Mouse (Mus musculus) cerebellum, adult 11-12 months (tissue): Measurements from ENCODE around the gene Dhx35.
A peak's percentile ranks its signal among the peaks of the same experiment; 100 is the strongest.

Experiments
- DNase-seq: peaks from one replicate; pipeline ENCODE4 v3.0.0; 2022

The Dhx35 gene

GRCm38 (mm10) chr2:158794494-158795004 is at the start of gene Dhx35:
TSS of gene Dhx35 (plus strand) at chr2:158794807.
- DNase-seq, result peak; percentile 93

DNA sequence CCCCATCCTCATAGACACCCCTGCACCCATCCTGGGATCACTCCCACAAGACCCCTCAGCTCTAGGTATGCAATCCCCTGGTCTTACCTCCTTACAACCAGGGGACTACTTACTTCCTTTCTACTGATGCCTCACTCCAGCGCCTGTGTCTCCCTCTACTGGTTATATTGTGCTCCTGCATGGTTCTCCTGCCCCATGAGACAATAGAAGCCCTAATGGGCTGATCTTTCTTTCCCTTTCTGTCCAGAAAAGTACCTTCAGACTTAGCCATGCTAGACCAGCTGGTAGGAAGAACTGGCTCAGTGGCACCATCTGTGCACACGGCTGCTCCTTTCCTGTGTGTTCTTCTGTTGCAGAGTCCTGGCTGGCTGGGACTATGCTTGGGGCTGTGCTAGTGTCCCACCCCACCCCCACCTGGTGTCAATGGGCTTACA is 49.5 kb upstream of the Dhx35 start:
- DNase-seq, result peak; percentile 13

DNA sequence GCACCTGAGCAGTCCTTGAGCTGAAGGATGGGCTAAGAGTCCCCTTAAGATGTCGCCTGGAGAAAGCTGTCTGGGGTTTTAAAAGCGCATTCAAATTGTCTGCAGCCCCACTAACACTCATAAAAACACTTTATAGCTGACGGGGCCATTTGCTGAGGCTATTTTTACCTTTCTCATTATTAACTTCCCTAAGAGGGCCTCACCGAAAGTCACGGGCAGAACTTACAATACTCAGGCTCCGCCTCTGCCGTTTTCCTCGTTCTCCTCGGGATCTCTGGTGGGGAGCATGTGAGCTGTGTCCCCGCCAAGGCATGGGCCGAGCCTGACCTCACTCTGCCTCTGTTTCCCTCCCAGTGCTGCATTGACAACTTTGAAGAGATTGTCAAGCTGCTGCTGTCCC is 48.4 kb upstream of the Dhx35 start:
- no peak for DNase-seq

- DNase-seq, result peak; percentile 10
Observed at GRCm38 (mm10) chr2:158749366-158749765, 45.2 kb upstream of the Dhx35 start.

DNA sequence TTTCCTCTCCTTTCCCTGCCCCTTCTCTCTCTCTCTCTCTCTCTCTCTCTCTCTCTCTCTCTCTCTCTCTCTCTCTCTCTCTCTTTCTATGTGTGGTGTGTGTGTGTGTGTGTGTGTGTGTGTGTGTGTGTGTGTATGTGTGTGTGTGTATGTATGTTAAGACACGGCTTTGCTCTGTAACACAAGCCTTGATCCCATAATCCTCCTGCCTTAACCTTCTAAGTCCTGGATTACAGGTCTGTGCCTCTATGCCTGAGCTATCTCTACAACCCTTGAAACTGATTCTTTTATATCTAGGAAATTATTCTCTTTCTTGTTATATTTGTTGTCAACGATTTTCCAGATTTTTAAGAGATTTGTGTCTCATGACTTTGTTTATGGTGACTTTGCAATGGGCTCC is 34.4 kb upstream of the Dhx35 start:
- DNase-seq, result no peak

- DNase-seq, result no peak
Observed at GRCm38 (mm10) chr2:158762339-158762738, 32.3 kb upstream of the Dhx35 start.

DNA sequence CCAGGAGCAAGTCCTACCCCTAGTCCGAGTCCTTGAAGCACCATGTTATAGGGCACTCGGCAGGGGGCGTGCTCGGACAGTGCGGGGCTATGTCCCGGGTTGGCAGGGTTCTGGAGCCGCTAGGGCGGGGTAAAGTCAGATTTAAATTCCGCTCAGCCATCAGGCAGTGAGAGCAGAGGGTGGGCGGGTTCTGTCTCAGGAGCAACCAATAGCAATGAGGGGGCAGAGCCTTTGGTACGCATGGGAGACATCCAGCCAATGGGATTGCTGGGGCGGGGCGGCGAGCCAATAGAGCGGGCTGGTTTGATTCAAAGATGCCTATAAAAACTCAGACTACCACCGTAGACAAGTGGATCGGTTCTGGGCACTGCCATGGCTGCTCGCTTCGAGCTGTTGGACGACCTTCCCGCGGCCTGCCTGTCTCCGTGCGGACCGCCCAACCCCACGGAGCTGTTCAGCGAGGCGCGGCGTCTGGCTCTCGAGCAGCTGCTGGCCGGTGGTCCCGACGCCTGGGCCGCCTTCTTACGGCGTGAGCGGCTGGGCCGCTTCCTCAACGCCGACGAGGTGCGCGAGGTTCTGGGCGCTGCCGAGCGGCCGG is 26.8 kb upstream of the Dhx35 start, which contains the start of gene Fam83d:
Gene Fam83d (plus strand): TSS at position 352 of the 598 bp plus-strand sequence.
- peak; percentile 73 for DNase-seq

DNA sequence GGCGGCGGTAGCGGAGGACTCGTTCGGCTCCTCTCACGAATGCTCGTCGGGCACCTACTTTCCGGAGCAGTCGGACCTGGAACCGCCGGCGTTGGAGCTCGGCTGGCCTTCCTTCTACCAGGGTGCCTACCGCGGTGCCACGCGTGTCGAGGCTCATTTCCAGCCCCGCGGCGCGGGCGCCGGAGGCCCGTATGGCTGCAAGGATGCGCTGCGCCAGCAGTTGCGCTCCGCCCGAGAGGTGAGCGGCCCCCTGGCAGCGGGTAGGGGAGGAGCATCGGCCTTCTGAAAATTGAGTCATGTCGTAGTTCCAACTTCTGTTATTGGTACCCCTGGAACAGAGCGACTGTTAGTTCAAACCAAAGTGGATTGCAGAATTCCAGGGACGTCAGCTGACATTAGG is 26.3 kb upstream of the Dhx35 start:
- no peak for DNase-seq

DNA sequence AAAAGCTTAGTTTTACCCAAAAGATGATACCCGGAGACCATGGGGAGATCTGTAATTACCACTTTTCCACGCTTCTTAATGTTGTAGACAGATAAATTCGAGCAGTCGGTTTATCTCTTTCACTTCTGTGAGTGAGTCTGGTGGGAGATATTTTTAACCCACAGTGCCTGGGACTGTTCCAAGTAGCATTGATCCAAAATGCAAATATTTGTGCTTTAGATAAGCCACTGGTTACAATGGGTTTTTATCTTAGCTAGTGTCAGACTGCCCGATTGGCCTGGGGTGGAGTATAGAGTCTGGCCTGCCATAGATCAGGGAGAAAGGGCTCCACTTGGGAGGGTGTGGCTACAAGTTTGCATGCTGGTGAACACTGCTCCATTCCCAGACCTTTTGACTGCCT is 25.8 kb upstream of the Dhx35 start:
- DNase-seq, result no peak

DNA sequence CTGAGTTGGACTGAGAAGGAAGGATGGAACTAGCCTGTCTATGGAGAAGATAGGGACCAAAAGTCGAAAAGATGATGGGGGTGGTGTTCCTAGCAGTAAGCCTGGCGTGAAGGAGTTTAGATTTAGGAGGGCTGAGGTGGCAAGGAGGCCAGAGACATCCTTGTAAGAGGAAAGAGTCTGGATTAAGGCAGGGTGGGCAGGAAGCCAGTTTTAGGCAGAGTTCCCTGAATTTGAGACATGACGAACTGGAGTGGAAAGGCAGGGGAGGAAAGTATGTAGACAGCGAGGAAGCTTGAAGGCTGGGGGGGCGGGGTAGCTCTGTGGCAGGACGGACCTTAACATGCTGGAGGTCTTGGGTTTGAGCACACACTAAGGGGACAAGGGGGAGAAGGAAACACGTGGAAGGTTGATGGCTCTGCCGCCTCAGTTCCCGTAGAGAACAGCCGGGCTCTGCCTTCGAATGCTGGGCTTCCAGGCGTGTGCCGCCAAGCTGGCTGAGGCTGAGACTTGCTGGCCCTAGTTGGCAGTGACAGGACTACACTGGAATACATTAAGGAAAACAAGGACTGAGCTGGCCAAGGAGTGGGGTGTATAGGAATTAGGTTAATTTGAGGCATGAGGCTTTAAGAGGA is 24.4 kb upstream of the Dhx35 start:
- no peak for DNase-seq

DNA sequence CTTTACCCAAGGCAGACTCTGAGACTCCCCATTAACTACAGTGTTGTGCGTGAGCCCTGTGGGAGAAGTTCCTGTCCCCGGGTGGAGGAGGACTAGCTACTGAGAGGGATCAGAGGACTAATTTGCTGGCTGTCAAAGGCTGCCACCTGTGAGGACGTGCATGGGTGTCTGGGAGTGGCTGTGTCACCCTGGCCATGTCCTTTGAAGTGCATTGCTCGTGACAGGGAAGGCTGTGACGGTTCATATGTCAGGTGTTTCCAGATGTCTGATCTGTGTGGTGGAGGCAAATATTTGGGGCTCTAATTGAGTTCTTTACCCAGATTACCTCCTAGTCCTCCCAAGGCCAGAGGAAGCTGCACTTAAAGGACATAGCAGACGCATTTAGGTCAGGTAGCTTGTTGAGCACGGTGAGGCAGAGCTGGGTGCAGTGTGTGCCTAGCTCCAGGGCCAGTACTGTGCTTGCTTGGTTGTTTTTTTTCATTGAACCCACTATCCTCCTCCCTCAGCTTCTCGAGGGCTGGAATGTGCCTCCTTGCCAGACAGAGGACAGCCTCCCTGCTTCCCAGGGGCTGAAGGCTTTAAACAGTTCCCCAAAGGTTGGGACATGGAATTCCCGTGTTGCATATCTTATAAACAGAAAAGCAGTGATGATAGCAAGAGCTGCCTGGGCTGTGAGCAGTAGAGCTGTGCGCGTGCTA is 23.4 kb upstream of the Dhx35 start:
- no peak for DNase-seq

DNA sequence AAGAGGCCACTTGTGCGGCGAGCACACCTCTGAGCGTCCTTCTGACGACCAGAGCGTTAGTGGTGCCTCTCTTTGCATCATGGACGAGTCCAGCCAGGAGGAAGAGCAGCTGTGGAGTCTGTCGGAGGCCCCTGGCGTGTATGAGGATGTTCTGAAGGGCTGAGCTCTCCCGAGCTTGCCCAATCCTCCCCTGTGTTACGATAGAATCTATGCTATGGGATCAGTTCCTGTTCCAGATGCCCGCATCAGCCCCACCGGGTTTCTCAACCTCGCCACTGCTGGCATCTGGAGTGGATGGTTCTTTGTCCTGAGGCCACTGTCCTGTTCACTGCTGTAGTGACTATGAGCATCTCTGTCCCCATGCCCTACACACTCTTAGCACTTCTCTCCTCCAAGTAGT is 21.8 kb upstream of the Dhx35 start:
- DNase-seq, result no peak

- no peak for DNase-seq
Observed at GRCm38 (mm10) chr2:158774886-158775285, 19.7 kb upstream of the Dhx35 start.

- DNase-seq, result no peak
Observed at GRCm38 (mm10) chr2:158776716-158777115, 17.9 kb upstream of the Dhx35 start.

DNA sequence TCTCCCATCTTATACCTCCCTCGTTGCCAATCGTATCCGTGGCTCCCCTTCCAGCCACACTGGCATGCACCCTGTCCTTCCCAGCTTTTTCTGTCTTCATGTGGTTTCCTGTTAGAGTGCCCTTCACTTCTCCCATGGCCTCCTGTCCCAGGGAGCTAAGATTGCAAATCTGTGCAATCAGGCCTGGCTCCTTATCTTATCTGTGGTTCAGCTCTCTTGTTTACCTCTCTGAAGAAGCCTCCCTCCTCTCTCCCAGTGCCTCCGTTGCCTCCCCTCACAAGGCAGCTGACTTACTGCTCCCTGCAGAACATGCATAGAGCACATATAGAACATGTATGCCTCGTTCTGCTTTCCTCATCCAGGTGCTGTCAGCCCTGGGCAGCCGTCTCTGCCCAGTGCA is 17.1 kb upstream of the Dhx35 start:
- DNase-seq, result no peak

GRCm38 (mm10) chr2:158778349-158778748 is 16.3 kb upstream of the Dhx35 start:
- no peak for DNase-seq

DNA sequence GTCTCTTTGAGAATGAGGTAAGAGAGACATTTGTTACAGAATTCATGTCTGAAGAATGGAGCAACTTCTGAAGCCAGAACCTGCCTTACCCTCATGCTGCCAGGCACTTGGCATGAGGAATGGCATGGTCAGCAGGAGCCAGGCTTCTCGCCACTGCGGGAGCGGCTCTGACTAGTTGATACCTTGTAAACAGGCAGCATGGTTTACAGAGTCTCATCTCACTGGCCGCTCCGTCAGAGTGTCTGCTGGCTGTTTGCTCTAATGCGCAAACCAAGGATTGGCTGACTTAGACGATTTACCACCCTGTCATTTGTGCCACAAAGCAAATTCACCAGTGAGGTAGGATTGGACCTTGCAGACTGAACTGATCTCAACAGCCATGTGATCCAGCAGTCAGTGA is 13.5 kb upstream of the Dhx35 start:
- no peak for DNase-seq

DNA sequence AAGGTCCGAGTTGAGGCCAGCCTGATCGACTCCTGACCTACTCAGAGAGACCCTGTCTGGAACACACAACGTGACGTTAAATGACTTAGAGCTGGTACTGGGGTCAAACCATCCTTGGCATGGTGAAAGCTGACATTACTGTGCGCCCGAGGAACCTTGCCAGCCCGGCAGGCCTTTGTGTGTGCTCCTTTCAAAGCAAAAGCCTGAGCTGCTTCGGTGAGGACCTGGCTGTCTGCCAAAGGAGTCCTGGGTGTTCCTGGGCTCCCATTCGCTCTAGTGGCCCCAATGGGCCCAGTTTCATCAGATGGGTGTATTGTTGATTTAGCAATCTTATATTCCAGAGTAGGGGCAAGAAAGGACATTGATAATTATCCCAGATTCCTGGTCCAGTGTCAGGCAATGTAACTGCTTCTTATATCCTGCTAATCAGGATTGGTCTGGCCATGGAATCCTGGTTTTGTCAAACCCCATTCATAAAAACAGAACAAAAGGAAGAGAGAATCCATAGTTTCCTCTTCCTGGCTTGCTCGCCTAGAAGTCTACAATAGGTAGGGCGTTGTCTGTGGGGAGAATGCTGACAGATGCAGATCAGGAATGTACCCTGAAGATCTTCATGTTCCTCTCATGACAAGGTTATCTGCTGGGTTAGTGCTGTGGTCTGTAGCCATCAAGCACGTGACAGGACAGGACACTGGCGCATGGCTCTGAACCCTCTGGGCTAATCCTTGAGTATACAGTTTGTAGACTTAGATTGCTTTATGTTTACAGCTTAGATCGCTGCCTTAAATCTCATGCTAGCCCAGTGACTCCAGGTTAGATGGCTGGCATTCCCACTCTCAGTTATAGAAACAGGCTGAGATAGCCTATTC is 7.4 kb upstream of the Dhx35 start:
- no peak for DNase-seq

- DNase-seq, result no peak
Observed at GRCm38 (mm10) chr2:158795043-158795442, 436 bp downstream of the Dhx35 start.

- no peak for DNase-seq
Observed at GRCm38 (mm10) chr2:158795875-158796274, 1.3 kb downstream of the Dhx35 start.

- no peak for DNase-seq
Observed at GRCm38 (mm10) chr2:158799328-158799727, 4.7 kb downstream of the Dhx35 start.

GRCm38 (mm10) chr2:158800788-158801187 is 6.2 kb downstream of the Dhx35 start:
- DNase-seq, result no peak

GRCm38 (mm10) chr2:158803575-158803974 is 9.0 kb downstream of the Dhx35 start:
- DNase-seq, result no peak
